In the genomic region with DNA sequence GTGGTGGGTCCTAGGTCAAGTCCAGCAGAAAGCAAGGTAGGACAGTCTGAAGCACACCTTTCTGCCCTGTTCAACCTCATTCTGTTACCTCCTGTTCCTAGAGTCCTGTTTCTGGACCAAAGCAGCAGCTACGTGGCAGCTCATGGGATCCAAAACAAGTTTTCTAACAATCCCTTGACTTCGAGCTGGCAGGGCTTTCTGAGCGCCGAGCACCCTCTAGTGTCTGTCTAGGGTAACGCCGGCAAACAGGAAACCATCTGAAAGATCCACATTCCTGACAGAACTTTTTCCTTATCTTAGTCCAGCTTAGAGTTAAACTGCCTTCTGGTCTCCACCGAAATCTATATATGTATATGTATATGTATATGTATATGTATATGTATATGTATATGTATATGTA, we compare ENCODE assay signal across 9 mouse cellular contexts. TPM values are rescaled to one million over a fixed set of nuclear protein-coding genes. Genes with fewer than 3 reads are reported as not detected.
DNase-seq lines count a peak whose midpoint lies in the region; ATAC-seq and TF ChIP-seq lines count a peak whose summit lies in the region.
"Had no signal": no experiment of that assay in that cellular context is flagged by ENCODE, and none has a peak within 500 bp of the region (broad histone marks: within the 10 kb centered on the region; RNA-seq: fewer than 3 reads in every experiment).

No protein-coding gene starts in this region.

- H3K4me3 ChIP-seq in midbrain, embryonic 14.5 days (replicated peaks; ENCODE audit: low read depth, low read length): no peak overlapping the region
- H3K4me3 ChIP-seq in midbrain, embryonic 13.5 days (replicated peaks): no peak overlapping the region
- H3K4me3 ChIP-seq in embryonic fibroblast, embryonic 13.5 days (ENCODE audit: insufficient read depth, low read length): no peak overlapping the region
- H3K4me3 ChIP-seq in limb, embryonic 14.5 days (replicated peaks; ENCODE audit: low read length): no peak overlapping the region
- H3K4me3 ChIP-seq in stomach, postnatal 0 days (ENCODE audit: low read depth, low read length): no peak overlapping the region

- no peaks in the 10 kb centered on the region for H3K9me3 ChIP-seq in midbrain, embryonic 14.5 days (ENCODE audit: control insufficient read depth, low read length)
- H3K9me3 ChIP-seq in midbrain, embryonic 13.5 days: no peaks in the 10 kb centered on the region
- H3K9me3 ChIP-seq in limb, embryonic 14.5 days (ENCODE audit: control insufficient read depth, low read length): 0 out of 2 replicates have a peak, but pooled peaks cover 4% of the 10 kb centered on the region
- no peaks in the 10 kb centered on the region for H3K9me3 ChIP-seq in stomach, postnatal 0 days (ENCODE audit: control insufficient read depth, low read length)

- TF ChIP-seq POLR2A in embryonic fibroblast, embryonic 13.5 days (IDR thresholded peaks at IDR 0.05; ENCODE audit: low read depth, low read length): no peak
- TF ChIP-seq POLR2A in limb, embryonic 14.5 days (IDR thresholded peaks at IDR 0.05; ENCODE audit: borderline replicate concordance, extremely low read depth, insufficient read depth, insufficient read length): no peak

- peak; percentile 29 to 44 for DNase-seq in frontal cortex, postnatal 25 days (ENCODE audit: low spot score in 2 of 2)
- peak; percentile 82 for DNase-seq in midbrain, embryonic 14.5 days
- DNase-seq in adrenal gland, adult 2 months: peak; percentile 62
- peak; percentile 67 for DNase-seq in limb, embryonic 14.5 days (ENCODE audit: low spot score)
- peak; percentile 66 for DNase-seq in stomach, postnatal 0 days (ENCODE audit: low spot score)

- WGBS in midbrain, embryonic 14.5 days: 2% methylated on average over 7 of the region's 7 CpGs
- WGBS in midbrain, embryonic 13.5 days: 2% methylated on average over 7 of the region's 7 CpGs
- WGBS in limb, embryonic 14.5 days: under 1% methylated on average over 7 of the region's 7 CpGs
- WGBS in stomach, postnatal 0 days: under 1% methylated on average over 7 of the region's 7 CpGs

- H3K27ac ChIP-seq in midbrain, embryonic 14.5 days (replicated peaks; ENCODE audit: low read depth, low read length): no peak overlapping the region
- no peak overlapping the region for H3K27ac ChIP-seq in midbrain, embryonic 13.5 days
- no peak overlapping the region for H3K27ac ChIP-seq in embryonic fibroblast, embryonic 13.5 days (ENCODE audit: insufficient read depth, low read length)
- no peak overlapping the region for H3K27ac ChIP-seq in limb, embryonic 14.5 days (replicated peaks; ENCODE audit: low read depth, low read length)
- no peak overlapping the region for H3K27ac ChIP-seq in stomach, postnatal 0 days (replicated peaks)

- H3K4me2 ChIP-seq in midbrain, embryonic 14.5 days (ENCODE audit: low read length): no peak overlapping the region
- no peak overlapping the region for H3K4me2 ChIP-seq in midbrain, embryonic 13.5 days (replicated peaks)
- H3K4me2 ChIP-seq in limb, embryonic 14.5 days (replicated peaks; ENCODE audit: low read depth, low read length, severe bottlenecking): no peak overlapping the region; the same call in 1 of the 2 replicates
- H3K4me2 ChIP-seq in stomach, postnatal 0 days (replicated peaks; ENCODE audit: low read depth): no peak overlapping the region

- H3K36me3 ChIP-seq in midbrain, embryonic 14.5 days (ENCODE audit: control insufficient read depth, insufficient read depth, low read length): no peaks in the 10 kb centered on the region
- no peaks in the 10 kb centered on the region for H3K36me3 ChIP-seq in midbrain, embryonic 13.5 days
- no peaks in the 10 kb centered on the region for H3K36me3 ChIP-seq in limb, embryonic 14.5 days (ENCODE audit: control insufficient read depth, insufficient read depth, low read length)
- H3K36me3 ChIP-seq in stomach, postnatal 0 days (ENCODE audit: control insufficient read depth, insufficient read depth, low read length): no peaks in the 10 kb centered on the region

- ATAC-seq in frontal cortex, adult (ENCODE audit: low TSS enrichment): no peak
- no peak for ATAC-seq in midbrain, embryonic 14.5 days (ENCODE audit: low FRiP score, low TSS enrichment)
- no peak for ATAC-seq in midbrain, embryonic 13.5 days
- ATAC-seq in limb, embryonic 14.5 days (ENCODE audit: low FRiP score, low read depth): no peak
- no peak for ATAC-seq in stomach, postnatal 0 days (ENCODE audit: low FRiP score, low TSS enrichment)

- no peak for TF ChIP-seq EP300 in stomach, postnatal 0 days (optimal IDR thresholded peaks at IDR 0.05)

- no peaks in the 10 kb centered on the region for H3K4me1 ChIP-seq in midbrain, embryonic 14.5 days (ENCODE audit: control insufficient read depth, insufficient read depth, low read length)
- no peaks in the 10 kb centered on the region for H3K4me1 ChIP-seq in midbrain, embryonic 13.5 days (replicated peaks)
- H3K4me1 ChIP-seq in embryonic fibroblast, embryonic 13.5 days (ENCODE audit: control insufficient read depth, insufficient read depth, low read length): no peaks in the 10 kb centered on the region
- no peaks in the 10 kb centered on the region for H3K4me1 ChIP-seq in limb, embryonic 14.5 days (ENCODE audit: control insufficient read depth, insufficient read depth, low read length)
- no peaks in the 10 kb centered on the region for H3K4me1 ChIP-seq in stomach, postnatal 0 days (replicated peaks; ENCODE audit: control insufficient read depth, insufficient read depth)

- H3K9ac ChIP-seq in midbrain, embryonic 14.5 days (replicated peaks; ENCODE audit: low read length): no peak overlapping the region
- no peak overlapping the region for H3K9ac ChIP-seq in midbrain, embryonic 13.5 days (replicated peaks)
- no peak overlapping the region for H3K9ac ChIP-seq in limb, embryonic 14.5 days (ENCODE audit: low read depth, low read length, severe bottlenecking)
- no peak overlapping the region for H3K9ac ChIP-seq in stomach, postnatal 0 days (ENCODE audit: low read length)

- H3K27me3 ChIP-seq in midbrain, embryonic 14.5 days (ENCODE audit: control insufficient read depth, insufficient read depth, low read length): 0 out of 2 replicates have a peak, but pooled peaks cover 7% of the 10 kb centered on the region
- peaks cover 50% of the 10 kb centered on the region for H3K27me3 ChIP-seq in midbrain, embryonic 13.5 days
- H3K27me3 ChIP-seq in limb, embryonic 14.5 days (ENCODE audit: control insufficient read depth, insufficient read depth, low read length): 0 out of 2 replicates have a peak, but pooled peaks cover 3% of the 10 kb centered on the region
- H3K27me3 ChIP-seq in stomach, postnatal 0 days (ENCODE audit: control insufficient read depth, insufficient read depth, low read length): no peaks in the 10 kb centered on the region

- peak; percentile 60; the same call in 1 of the 2 replicates for TF ChIP-seq CTCF in embryonic fibroblast, embryonic 13.5 days (IDR thresholded peaks at IDR 0.05; ENCODE audit: borderline replicate concordance, insufficient read depth, low read length)
- TF ChIP-seq CTCF in stomach, postnatal 0 days (IDR thresholded peaks at IDR 0.05; ENCODE audit: low read depth): peak; percentile 89

RNA-seq across cellular contexts. Expression of a gene that starts 31.0 kb away (rescaled TPM):
- not detected in 2 replicates for polyA plus RNA-seq in midbrain, embryonic 14.5 days (2014; fragmentation: Nextera tagmentation; extraction: Ambion mirVana)
- not detected in 2 replicates for polyA plus RNA-seq in midbrain, embryonic 13.5 days (2015; fragmentation: Nextera tagmentation; extraction: Ambion mirVana)
- total RNA-seq in adrenal gland, adult 2 months (2021): 100 to 1,000 TPM; 183 to 377 TPM
- 156 and 180 TPM in 2 replicates for polyA plus RNA-seq in adrenal gland, adult 2 months (2012; rRNA removed)
- polyA plus RNA-seq in embryonic fibroblast, embryonic 13.5 days (2011; ENCODE audit: insufficient read length, low read depth, missing spikeins): 43.5 and 51.7 TPM in 2 replicates
- 3.2 and 4.4 TPM in 2 replicates for polyA plus RNA-seq in limb, embryonic 14.5 days (2012; rRNA removed)
- polyA plus RNA-seq in limb, embryonic 14.5 days (2014; fragmentation: Nextera tagmentation; extraction: Ambion mirVana): 1.1 and 1.2 TPM in 2 replicates
- 0.05 and 0.06 TPM in 2 replicates for polyA plus RNA-seq in stomach, postnatal 0 days (2015; fragmentation: Nextera tagmentation; extraction: Ambion mirVana)
- total RNA-seq: left cerebral cortex, postnatal 36 days had no signal

RNA-seq across cellular contexts. Expression of a gene that starts 41.5 kb away (rescaled TPM):
- polyA plus RNA-seq in midbrain, embryonic 14.5 days (2014; fragmentation: Nextera tagmentation; extraction: Ambion mirVana): not detected in 2 replicates
- not detected in 2 replicates for polyA plus RNA-seq in midbrain, embryonic 13.5 days (2015; fragmentation: Nextera tagmentation; extraction: Ambion mirVana)
- 10 to 100 TPM; 67.3 to 93.9 TPM for total RNA-seq in adrenal gland, adult 2 months (2021)
- 357 and 428 TPM in 2 replicates for polyA plus RNA-seq in adrenal gland, adult 2 months (2012; rRNA removed)
- 11.7 and 20.1 TPM in 2 replicates for polyA plus RNA-seq in embryonic fibroblast, embryonic 13.5 days (2011; ENCODE audit: insufficient read length, low read depth, missing spikeins)
- polyA plus RNA-seq in limb, embryonic 14.5 days (2012; rRNA removed): 2.1 and 2.3 TPM in 2 replicates
- polyA plus RNA-seq in limb, embryonic 14.5 days (2014; fragmentation: Nextera tagmentation; extraction: Ambion mirVana): 0.10 and 0.43 TPM in 2 replicates
- polyA plus RNA-seq in stomach, postnatal 0 days (2015; fragmentation: Nextera tagmentation; extraction: Ambion mirVana): 0.42 and 0.83 TPM in 2 replicates
- total RNA-seq: left cerebral cortex, postnatal 36 days had no signal

RNA-seq across cellular contexts. Expression of a gene that starts 46.1 kb away (rescaled TPM):
- not detected in 2 replicates for polyA plus RNA-seq in midbrain, embryonic 14.5 days (2014; fragmentation: Nextera tagmentation; extraction: Ambion mirVana)
- not detected in 2 replicates for polyA plus RNA-seq in midbrain, embryonic 13.5 days (2015; fragmentation: Nextera tagmentation; extraction: Ambion mirVana)
- not detected for total RNA-seq in adrenal gland, adult 2 months (2021)
- polyA plus RNA-seq in adrenal gland, adult 2 months (2012; rRNA removed): not detected in 2 replicates
- polyA plus RNA-seq in embryonic fibroblast, embryonic 13.5 days (2011; ENCODE audit: insufficient read length, low read depth, missing spikeins): not detected in 2 replicates
- not detected in 2 replicates for polyA plus RNA-seq in limb, embryonic 14.5 days (2012; rRNA removed)
- polyA plus RNA-seq in limb, embryonic 14.5 days (2014; fragmentation: Nextera tagmentation; extraction: Ambion mirVana): not detected in 2 replicates
- not detected in 2 replicates for polyA plus RNA-seq in stomach, postnatal 0 days (2015; fragmentation: Nextera tagmentation; extraction: Ambion mirVana)
- total RNA-seq: left cerebral cortex, postnatal 36 days had no signal

RNA-seq across cellular contexts. Expression of a gene that starts 46.2 kb away (rescaled TPM):
- polyA plus RNA-seq in midbrain, embryonic 14.5 days (2014; fragmentation: Nextera tagmentation; extraction: Ambion mirVana): not detected in 2 replicates
- not detected in 2 replicates for polyA plus RNA-seq in midbrain, embryonic 13.5 days (2015; fragmentation: Nextera tagmentation; extraction: Ambion mirVana)
- total RNA-seq in adrenal gland, adult 2 months (2021): 10 to 100 TPM; 46.4 to 46.7 TPM
- polyA plus RNA-seq in adrenal gland, adult 2 months (2012; rRNA removed): 48.8 and 55.9 TPM in 2 replicates
- 13.1 and 22.5 TPM in 2 replicates for polyA plus RNA-seq in embryonic fibroblast, embryonic 13.5 days (2011; ENCODE audit: insufficient read length, low read depth, missing spikeins)
- polyA plus RNA-seq in limb, embryonic 14.5 days (2012; rRNA removed): 2.0 and 2.7 TPM in 2 replicates
- 2.2 and 4.4 TPM in 2 replicates for polyA plus RNA-seq in limb, embryonic 14.5 days (2014; fragmentation: Nextera tagmentation; extraction: Ambion mirVana)
- 5.5 and 6.0 TPM in 2 replicates for polyA plus RNA-seq in stomach, postnatal 0 days (2015; fragmentation: Nextera tagmentation; extraction: Ambion mirVana)
- total RNA-seq: left cerebral cortex, postnatal 36 days had no signal

RNA-seq across cellular contexts. Expression of a gene that starts 52.1 kb away (rescaled TPM):
- polyA plus RNA-seq in midbrain, embryonic 14.5 days (2014; fragmentation: Nextera tagmentation; extraction: Ambion mirVana): not detected in 2 replicates
- polyA plus RNA-seq in midbrain, embryonic 13.5 days (2015; fragmentation: Nextera tagmentation; extraction: Ambion mirVana): not detected in 2 replicates
- total RNA-seq in adrenal gland, adult 2 months (2021): 10 to 100 TPM; 33.0 to 72.2 TPM
- 201 and 210 TPM in 2 replicates for polyA plus RNA-seq in adrenal gland, adult 2 months (2012; rRNA removed)
- polyA plus RNA-seq in embryonic fibroblast, embryonic 13.5 days (2011; ENCODE audit: insufficient read length, low read depth, missing spikeins): 9.6 and 14.1 TPM in 2 replicates
- polyA plus RNA-seq in limb, embryonic 14.5 days (2012; rRNA removed): 2.2 and 2.8 TPM in 2 replicates
- polyA plus RNA-seq in limb, embryonic 14.5 days (2014; fragmentation: Nextera tagmentation; extraction: Ambion mirVana): 0.30 and 0.61 TPM in 2 replicates
- 6.9 and 7.9 TPM in 2 replicates for polyA plus RNA-seq in stomach, postnatal 0 days (2015; fragmentation: Nextera tagmentation; extraction: Ambion mirVana)
- total RNA-seq: left cerebral cortex, postnatal 36 days had no signal

Comparison
In these comparisons a context has a peak if more than half of its experiments do, and no peak if none do; other contexts are left out.
1. RNA of a gene that starts 41.5 kb away (polyA plus RNA-seq): 357 to 428 TPM in adrenal gland, adult 2 months; 11.7 to 20.1 TPM in embryonic fibroblast, embryonic 13.5 days, 0.10 to 2.3 TPM in limb, embryonic 14.5 days, 0.42 to 0.83 TPM in stomach, postnatal 0 days, not detected in midbrain, embryonic 14.5 days and not detected in midbrain, embryonic 13.5 days; every median in the first group is over 10 times any median in the second.
2. Peak in every context shown above with its lines, with median percentiles within 50 percentile points of each other: DNase-seq.